8 mouse cellular contexts compared by ENCODE assay signal in the genomic region with DNA sequence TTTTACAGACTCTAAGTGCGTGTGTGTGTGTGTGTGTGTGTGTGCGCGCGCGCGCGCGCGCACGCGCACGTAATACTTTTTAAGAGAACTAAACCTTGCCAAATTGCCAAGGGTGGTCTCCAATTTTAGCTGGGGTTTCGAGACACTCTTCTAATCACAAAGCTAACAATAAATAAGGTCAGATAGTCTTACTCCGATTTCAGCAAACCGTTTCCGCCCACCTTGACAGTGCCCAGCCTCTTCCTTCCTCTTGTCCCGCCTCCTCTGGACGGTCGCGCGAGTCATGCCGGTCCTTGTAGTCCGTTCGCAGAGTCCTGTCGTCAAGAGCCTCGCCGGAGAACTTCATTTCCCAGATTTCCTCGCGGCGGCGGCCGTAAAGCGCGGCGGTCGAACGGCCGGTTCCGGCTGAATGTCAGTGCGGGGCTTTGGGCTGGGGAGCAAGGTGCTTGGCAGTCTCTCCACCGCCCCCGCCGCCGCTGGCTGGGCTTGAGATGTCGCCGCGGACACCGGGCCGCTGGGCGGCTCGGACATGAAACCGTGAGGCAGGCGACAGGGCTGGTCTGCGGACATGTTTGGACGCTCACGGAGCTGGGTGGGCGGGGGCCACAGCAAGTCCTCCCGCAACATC. TPM values are rescaled to one million over a fixed set of nuclear protein-coding genes. Genes with fewer than 3 reads are reported as not detected.
DNase-seq lines count a peak whose midpoint lies in the region; ATAC-seq and TF ChIP-seq lines count a peak whose summit lies in the region.

A gene (plus strand): TSS at position 345 of the 628 bp plus-strand sequence.

- H3K9ac ChIP-seq in heart, embryonic 11.5 days (ENCODE audit: low read depth, low read length): peak within 1 kb of the TSS; percentile 85
- H3K9ac ChIP-seq in kidney, embryonic 16.5 days (replicated peaks; ENCODE audit: low read length): peak within 1 kb of the TSS; percentile 88
- H3K9ac ChIP-seq in liver, adult 2 months (ENCODE audit: low read depth, low read length): peak within 1 kb of the TSS; percentile 96

- DNase-seq in brain, embryonic 14.5 days (ENCODE audit: low read depth): peak; percentile 99
- DNase-seq in liver, adult 2 months (ENCODE audit: extremely low read depth, low read depth, low spot score): peak; percentile 92
- peak; percentile 96 for DNase-seq in splenic B cell, adult 2 months (ENCODE audit: low read depth, low spot score)

- peak within 1 kb of the TSS; percentile 81 for H3K4me2 ChIP-seq in heart, embryonic 11.5 days
- peak within 1 kb of the TSS; percentile 77 for H3K4me2 ChIP-seq in kidney, embryonic 16.5 days (replicated peaks; ENCODE audit: low read depth, low read length)
- peak within 1 kb of the TSS; percentile 85 for H3K4me2 ChIP-seq in myocyte (ENCODE audit: low read depth)

- WGBS in heart, embryonic 11.5 days (ENCODE audit: insufficient replicate concordance): under 1% methylated on average over 58 of the region's 58 CpGs
- WGBS in kidney, embryonic 16.5 days: under 1% methylated on average over 58 of the region's 58 CpGs
- WGBS in liver, adult 2 months: under 1% methylated on average over 58 of the region's 58 CpGs

- peaks cover 67% of the 10 kb centered on the region for H3K4me1 ChIP-seq in erythroblast, embryonic 14.5 days (ENCODE audit: control insufficient read depth)
- H3K4me1 ChIP-seq in heart, embryonic 11.5 days (ENCODE audit: control insufficient read depth, insufficient read depth, low read length): peaks cover 28% of the 10 kb centered on the region
- peaks cover 42% of the 10 kb centered on the region for H3K4me1 ChIP-seq in kidney, embryonic 16.5 days (ENCODE audit: insufficient read depth, low read length)
- peaks cover 17% of the 10 kb centered on the region for H3K4me1 ChIP-seq in liver, adult 2 months (ENCODE audit: control insufficient read depth, insufficient read depth, low read length)

- H3ac ChIP-seq in C2C12 (ENCODE audit: control insufficient read depth, insufficient read length, low read depth) (peak within 1 kb of the TSS; percentile 61), myocyte (ENCODE audit: control insufficient read depth, insufficient read length) (peak within 1 kb of the TSS; percentile 70)

- H3K79me3 ChIP-seq in C2C12 (ENCODE audit: low read depth): peaks cover 6% of the 10 kb centered on the region

- H3K36me3 ChIP-seq in C2C12 (ENCODE audit: control insufficient read depth, insufficient read depth) (no peaks in the 10 kb centered on the region), myocyte (ENCODE audit: control insufficient read depth, insufficient read depth) (no peaks in the 10 kb centered on the region)
- no peaks in the 10 kb centered on the region for H3K36me3 ChIP-seq in erythroblast, embryonic 14.5 days (ENCODE audit: control insufficient read depth)
- H3K36me3 ChIP-seq in heart, embryonic 11.5 days (ENCODE audit: control insufficient read depth, insufficient read depth, low read length): no peaks in the 10 kb centered on the region
- no peaks in the 10 kb centered on the region for H3K36me3 ChIP-seq in kidney, embryonic 16.5 days (ENCODE audit: insufficient read depth, low read length)
- H3K36me3 ChIP-seq in liver, adult 2 months (ENCODE audit: control insufficient read depth, insufficient read depth, low read length): no peaks in the 10 kb centered on the region
- H3K36me3 ChIP-seq in splenic B cell, adult 2 months (ENCODE audit: control insufficient read depth, insufficient read depth, low read length, poor library complexity, severe bottlenecking): no peaks in the 10 kb centered on the region

- peak within 1 kb of the TSS; percentile 62; the same call in 1 of the 2 replicates for H3K27ac ChIP-seq in heart, embryonic 11.5 days (ENCODE audit: low read depth, low read length)
- 0 out of 2 replicates have a peak within 1 kb of the TSS, but pooled peaks have one; percentile 56 for H3K27ac ChIP-seq in kidney, embryonic 16.5 days (ENCODE audit: low read length)
- H3K27ac ChIP-seq in liver, adult 2 months (replicated peaks; ENCODE audit: insufficient read depth, low read depth, low read length): peak within 1 kb of the TSS; percentile 73

- H3K79me2 ChIP-seq in C2C12 (ENCODE audit: control insufficient read depth, insufficient read depth) (peaks cover 43% of the 10 kb centered on the region), myocyte (ENCODE audit: control insufficient read depth, insufficient read depth) (peaks cover 28% of the 10 kb centered on the region)
- peaks cover 58% of the 10 kb centered on the region for H3K79me2 ChIP-seq in liver, adult 2 months (ENCODE audit: control insufficient read depth, insufficient read depth, low read length)

- peak; percentile 85 for ATAC-seq in heart, embryonic 11.5 days (replicated peaks; ENCODE audit: insufficient number of reproducible peaks, low FRiP score, low TSS enrichment)
- ATAC-seq in kidney, embryonic 16.5 days (ENCODE audit: low FRiP score, low TSS enrichment): peak; percentile 90

- H3K4me3 ChIP-seq in C2C12 (ENCODE audit: insufficient read depth, poor library complexity, severe bottlenecking) (peak within 1 kb of the TSS; percentile 87), myocyte (peak within 1 kb of the TSS; percentile 47)
- peak within 1 kb of the TSS; percentile 88 for H3K4me3 ChIP-seq in erythroblast, embryonic 14.5 days (replicated peaks)
- H3K4me3 ChIP-seq in heart, embryonic 11.5 days (ENCODE audit: low read depth, low read length): peak within 1 kb of the TSS; percentile 97
- H3K4me3 ChIP-seq in kidney, embryonic 16.5 days (ENCODE audit: low read length): peak within 1 kb of the TSS; percentile 89
- peak within 1 kb of the TSS; percentile 94 for H3K4me3 ChIP-seq in liver, adult 2 months (ENCODE audit: insufficient read depth, low read depth, low read length)

- no peaks in the 10 kb centered on the region for H3K27me3 ChIP-seq in C2C12 (ENCODE audit: control insufficient read depth, insufficient read depth, insufficient read length)
- H3K27me3 ChIP-seq in erythroblast, embryonic 14.5 days (ENCODE audit: control insufficient read depth): no peaks in the 10 kb centered on the region
- no peaks in the 10 kb centered on the region for H3K27me3 ChIP-seq in heart, embryonic 11.5 days (ENCODE audit: control insufficient read depth, insufficient read depth, low read length)
- no peaks in the 10 kb centered on the region for H3K27me3 ChIP-seq in kidney, embryonic 16.5 days (ENCODE audit: insufficient read depth, low read length)
- no peaks in the 10 kb centered on the region for H3K27me3 ChIP-seq in liver, adult 2 months (ENCODE audit: control insufficient read depth, insufficient read depth, low read length)
- H3K27me3 ChIP-seq in myocyte (ENCODE audit: control insufficient read depth, insufficient read depth, insufficient read length): no peaks in the 10 kb centered on the region
- no peaks in the 10 kb centered on the region for H3K27me3 ChIP-seq in splenic B cell, adult 2 months (ENCODE audit: control insufficient read depth, insufficient read depth, low read length, poor library complexity, severe bottlenecking)

- no peak for TF ChIP-seq CTCF in C2C12 (IDR thresholded peaks at IDR 0.05; ENCODE audit: control insufficient read depth, insufficient read depth, insufficient read length)
- no peak for TF ChIP-seq CTCF in brain, embryonic 14.5 days (IDR thresholded peaks at IDR 0.05; ENCODE audit: borderline replicate concordance, extremely low read depth, insufficient read depth, insufficient read length)
- TF ChIP-seq CTCF in liver, adult 2 months (IDR thresholded peaks at IDR 0.05; ENCODE audit: low read depth, low read length): no peak

- no peaks in the 10 kb centered on the region for H3K9me3 ChIP-seq in erythroblast, embryonic 14.5 days (ENCODE audit: control insufficient read depth, low read length)
- no peaks in the 10 kb centered on the region for H3K9me3 ChIP-seq in heart, embryonic 11.5 days (replicated peaks; ENCODE audit: control insufficient read depth, low read length)
- H3K9me3 ChIP-seq in kidney, embryonic 16.5 days (ENCODE audit: low read length): no peaks in the 10 kb centered on the region

- TF ChIP-seq POLR2A in brain, embryonic 14.5 days (IDR thresholded peaks at IDR 0.05; ENCODE audit: borderline replicate concordance, extremely low read depth, insufficient read depth, insufficient read length, poor library complexity, severe bottlenecking): peak; percentile 44; the same call in 1 of the 2 replicates
- TF ChIP-seq POLR2A in liver, adult 2 months (IDR thresholded peaks at IDR 0.05; ENCODE audit: extremely low read depth, insufficient read depth, low read length): no peak
- TF ChIP-seq POLR2A in myocyte (IDR thresholded peaks at IDR 0.05; ENCODE audit: insufficient read length, low read depth): peak; percentile 66

TF ChIP-seq in C2C12, 6 proteins besides CTCF, POLR2A, EP300 and RAD21:
- TF ChIP-seq CEBPB (IDR thresholded peaks at IDR 0.05; ENCODE audit: low read depth) (no peak), MYOG (IDR thresholded peaks at IDR 0.05; ENCODE audit: control insufficient read depth, extremely low read depth, insufficient read length) (no peak), USF1 (IDR thresholded peaks at IDR 0.05; ENCODE audit: low read depth) (no peak), FOSL1 (IDR thresholded peaks at IDR 0.05; ENCODE audit: insufficient read depth, low read length, poor library complexity, severe bottlenecking) (no peak), MYOD1 (IDR thresholded peaks at IDR 0.05; ENCODE audit: control insufficient read depth, insufficient read length, low read depth) (no peak), MAX (IDR thresholded peaks at IDR 0.05) (no peak)

TF ChIP-seq in myocyte, 11 proteins besides CTCF, POLR2A, EP300 and RAD21:
- TF ChIP-seq CEBPB (IDR thresholded peaks at IDR 0.05; ENCODE audit: insufficient read depth, poor library complexity, severe bottlenecking) (no peak), POLR2AphosphoS2 (IDR thresholded peaks at IDR 0.05; ENCODE audit: insufficient read length, low read depth) (no peak), E2F4 (IDR thresholded peaks at IDR 0.05; ENCODE audit: insufficient read depth) (no peak), REST (IDR thresholded peaks at IDR 0.05; ENCODE audit: insufficient read depth, insufficient read length) (no peak)

RNA-seq across cellular contexts. Expression of the gene that starts here (rescaled TPM):
- polyA plus RNA-seq in C2C12 (2012; fragmentation: generic; extraction: Trizol): 10.0 TPM
- polyA plus RNA-seq in brain, embryonic 14.5 days (2012; rRNA removed): 27.8 and 39.3 TPM in 2 replicates
- 0.99 and 1.1 TPM in 2 replicates for polyA plus RNA-seq in erythroblast, embryonic 14.5 days (2012)
- polyA plus RNA-seq in heart, embryonic 11.5 days (2014; fragmentation: Nextera tagmentation; extraction: Ambion mirVana): 28.8 and 39.1 TPM in 2 replicates
- polyA plus RNA-seq in kidney, embryonic 16.5 days (2015; fragmentation: Nextera tagmentation; extraction: Ambion mirVana): 32.1 and 35.6 TPM in 2 replicates
- 11.6 and 13.4 TPM in 2 replicates for total RNA-seq in liver, adult 2 months (2014; rRNA removed)
- polyA plus RNA-seq in liver, adult 2 months (2012; rRNA removed): 8.5 and 9.8 TPM in 2 replicates
- polyA plus RNA-seq in myocyte (2012; fragmentation: generic; extraction: Trizol): 15.5 TPM

Comparison
In these comparisons a context has a peak if more than half of its experiments do, and no peak if none do; other contexts are left out.
1. Peak in every context shown above with its lines: DNase-seq, ATAC-seq, H3K4me3 ChIP-seq and H3K27ac ChIP-seq.
2. H3K4me3 ChIP-seq: peak in every context shown above with its lines; median percentile 97 in heart, embryonic 11.5 days; 94 in liver, adult 2 months; 89 in kidney, embryonic 16.5 days; 88 in erythroblast, embryonic 14.5 days; 87 in C2C12; 47 in myocyte.